Mouse (Mus musculus) cerebellum, adult 2 months (tissue): ENCODE data around the gene Olfr1324.

Experiments used
- CTCF ChIP-seq: fragments of 200-500 bp; IDR thresholded peaks from 2 replicates; pipeline ENCODE4 v1.5.1; 2011; ENCODE audit warnings: low read depth, mild to moderate bottlenecking, control low read depth, low read length, moderate library complexity, borderline replicate concordance; ENCODE audit not compliant: insufficient read depth
- POLR2A ChIP-seq: fragments of 200-500 bp; IDR thresholded peaks from 2 replicates; pipeline ENCODE4 v1.6.1; 2011; ENCODE audit warnings: low read length, control low read depth, borderline replicate concordance; ENCODE audit not compliant: insufficient read depth

GRCm38 (mm10) chrX:50432499-50432898, 4.2 kb upstream of the Olfr1324 start:
- TF ChIP-seq POLR2A (no peak), CTCF (no peak)
